ENCODE assay signal across 7 mouse cellular contexts in genomic region chr12:29675594-29676362, GRCm38 (mm10).
DNase-seq lines count a peak whose midpoint lies in the region; ATAC-seq lines count a peak whose summit lies in the region.

No protein-coding gene starts in this region.

- H3K27ac ChIP-seq in embryonic facial prominence, embryonic 13.5 days, result no peak overlapping the region
- no peak overlapping the region for H3K27ac ChIP-seq in heart, embryonic 15.5 days

- peak; percentile 72 for DNase-seq in MN1 (ENCODE audit: low spot score)
- peak; percentile 73 for DNase-seq in adrenal gland, postnatal 14 days
- peak; percentile 60 to 66 for DNase-seq in kidney, postnatal 4 days
- DNase-seq in right cerebral cortex, postnatal 4 days, result peak; percentile 56

- H3K36me3 ChIP-seq in embryonic facial prominence, embryonic 13.5 days, result no peaks in the 10 kb centered on the region
- H3K36me3 ChIP-seq in heart, embryonic 15.5 days, result no peaks in the 10 kb centered on the region

- no peak overlapping the region for H3K4me2 ChIP-seq in embryonic facial prominence, embryonic 13.5 days
- peak overlapping the region; percentile 23; the same call in 1 of the 2 replicates for H3K4me2 ChIP-seq in heart, embryonic 15.5 days

- WGBS in embryonic facial prominence, embryonic 13.5 days, result 44% methylated on average over 14 of the region's 14 CpGs
- 35% methylated on average over 14 of the region's 14 CpGs for WGBS in heart, embryonic 15.5 days

- no peaks in the 10 kb centered on the region for H3K27me3 ChIP-seq in embryonic facial prominence, embryonic 13.5 days
- H3K27me3 ChIP-seq in heart, embryonic 15.5 days, result no peaks in the 10 kb centered on the region

- H3K9ac ChIP-seq in embryonic facial prominence, embryonic 13.5 days, result 0 out of 2 replicates have a peak overlapping the region, but pooled peaks have one; percentile 8
- H3K9ac ChIP-seq in heart, embryonic 15.5 days, result no peak overlapping the region

- H3K4me1 ChIP-seq in embryonic facial prominence, embryonic 13.5 days, result no peaks in the 10 kb centered on the region
- H3K4me1 ChIP-seq in heart, embryonic 15.5 days (replicated peaks), result peaks cover 2% of the 10 kb centered on the region; the same call in 1 of the 2 replicates

- no peak for ATAC-seq in embryonic facial prominence, embryonic 13.5 days (ENCODE audit: insufficient number of reproducible peaks, insufficient read depth, low FRiP score, low TSS enrichment, low read depth)
- ATAC-seq in heart, embryonic 15.5 days (replicated peaks; ENCODE audit: insufficient number of reproducible peaks, insufficient read depth, low FRiP score, low read depth), result no peak
- peak; percentile 35; the same call in 1 of the 2 replicates for ATAC-seq in megakaryocyte, adult 5-6 weeks (ENCODE audit: poor library complexity, severe bottlenecking)

- no peaks in the 10 kb centered on the region for H3K9me3 ChIP-seq in embryonic facial prominence, embryonic 13.5 days
- no peaks in the 10 kb centered on the region for H3K9me3 ChIP-seq in heart, embryonic 15.5 days (replicated peaks)

- no peak overlapping the region for H3K4me3 ChIP-seq in embryonic facial prominence, embryonic 13.5 days
- H3K4me3 ChIP-seq in heart, embryonic 15.5 days, result no peak overlapping the region
